Mouse (Mus musculus) liver, adult 2 months (tissue): Measurements from ENCODE around the gene Ninj1. TPM values are rescaled to one million over a fixed set of nuclear protein-coding genes. Genes with fewer than 3 reads are reported as not detected.

Experiments
- DNase-seq: peaks from one replicate; pipeline ENCODE4 v3.0.0-alpha.2; 2011; ENCODE audit warnings: low read depth, low spot score; ENCODE audit errors: extremely low read depth
- H3K27ac ChIP-seq: fragments of 200-500 bp; replicated peaks from 2 replicates; pipeline ENCODE4 v1.5.1; 2012; ENCODE audit warnings: low read depth, mild to moderate bottlenecking, control low read depth, inconsistent platforms, low read length; ENCODE audit not compliant: insufficient read depth
- H3K27me3 ChIP-seq: fragments of 200-500 bp; 2 replicates; pipeline ENCODE4 v1.6.1; 2012; ENCODE audit warnings: mild to moderate bottlenecking, moderate library complexity, low read length, inconsistent platforms; ENCODE audit not compliant: control insufficient read depth, insufficient read depth
- H3K36me3 ChIP-seq: fragments of 200-500 bp; 2 replicates; pipeline ENCODE4 v1.6.1; 2012; ENCODE audit warnings: low read length, inconsistent platforms; ENCODE audit not compliant: control insufficient read depth, insufficient read depth
- H3K4me1 ChIP-seq: fragments of 200-500 bp; 2 replicates; pipeline ENCODE4 v1.6.1; 2011; ENCODE audit warnings: low read length; ENCODE audit not compliant: control insufficient read depth, insufficient read depth
- H3K4me3 ChIP-seq: fragments of 200-500 bp; 2 replicates; pipeline ENCODE4 v1.5.1; 2011; ENCODE audit warnings: low read depth, mild to moderate bottlenecking, control low read depth, low read length, moderate library complexity; ENCODE audit not compliant: insufficient read depth
- H3K79me2 ChIP-seq: fragments of 200-500 bp; 2 replicates; pipeline ENCODE4 v1.6.1; 2012; ENCODE audit warnings: inconsistent platforms, mild to moderate bottlenecking, low read length, moderate library complexity; ENCODE audit not compliant: control insufficient read depth, insufficient read depth
- H3K9ac ChIP-seq: fragments of 200-500 bp; 2 replicates; pipeline ENCODE4 v1.6.1; 2012; ENCODE audit warnings: low read depth, mild to moderate bottlenecking, control low read depth, inconsistent platforms, low read length
- CTCF ChIP-seq: fragments of 200-500 bp; IDR thresholded peaks from 2 replicates; pipeline ENCODE4 v1.5.1; 2011; ENCODE audit warnings: low read depth, low read length, control low read depth
- POLR2A ChIP-seq: fragments of 200-500 bp; IDR thresholded peaks from 2 replicates; pipeline ENCODE4 v1.6.1; 2011; ENCODE audit warnings: low read length, control low read depth; ENCODE audit not compliant: insufficient read depth; ENCODE audit errors: extremely low read depth
- WGBS: fragments of 180-500 bp; shearing (Covaris S2); methylation state at CpG from one replicate; pipeline ENCODE4 v1.1.7; 2018; 5-methylcytosine and 5-hydroxymethylcytosine counted together
- polyA plus RNA-seq: library from polyadenylated mRNA; depleted of rRNA; stranded (reverse); fragments of >200 nt; gene quantifications from 2 replicates; pipeline ENCODE4 v1.2.3, GENCODE M21; 2012
- total RNA-seq: library from RNA; depleted of rRNA; stranded (reverse); fragments of >200 nt; gene quantifications from 2 replicates; pipeline ENCODE4 v1.2.3, GENCODE M21; 2014

The Ninj1 gene
- total and polyA plus RNA-seq, 2 experiments = 178 to 1,040 TPM

DNA sequence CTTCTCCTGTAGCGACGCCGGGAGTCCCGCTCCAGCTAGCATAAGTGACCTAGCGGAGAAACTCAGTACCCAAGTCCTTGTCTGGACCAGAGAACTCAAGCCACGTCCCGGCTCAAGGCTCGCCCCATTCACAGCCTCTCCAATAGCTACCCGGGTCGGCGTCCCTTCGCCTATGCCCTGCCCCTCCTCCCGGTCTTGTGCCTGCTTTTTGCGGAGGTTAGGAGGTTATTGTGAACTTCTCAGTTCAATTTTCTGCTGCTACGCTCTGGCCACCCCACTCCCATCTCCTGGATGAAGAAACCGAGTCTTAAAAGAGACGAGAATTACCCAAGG is 28.9 kb downstream of the Ninj1 start:
- Histone ChIP-seq H3K27me3 (no peaks in the 10 kb centered on the region), H3K9ac (peak overlapping the region; percentile 85), H3K36me3 (no peaks in the 10 kb centered on the region), H3K4me1 (peaks cover 9% of the 10 kb centered on the region), H3K27ac (peak overlapping the region; percentile 96), H3K79me2 (no peaks in the 10 kb centered on the region; the same call in 1 of the 2 replicates), H3K4me3 (peak overlapping the region; percentile 70)
- WGBS = 2% methylated on average over 17 of the region's 17 CpGs
- TF ChIP-seq CTCF (no peak), POLR2A (no peak)
- DNase-seq = no peak

DNA sequence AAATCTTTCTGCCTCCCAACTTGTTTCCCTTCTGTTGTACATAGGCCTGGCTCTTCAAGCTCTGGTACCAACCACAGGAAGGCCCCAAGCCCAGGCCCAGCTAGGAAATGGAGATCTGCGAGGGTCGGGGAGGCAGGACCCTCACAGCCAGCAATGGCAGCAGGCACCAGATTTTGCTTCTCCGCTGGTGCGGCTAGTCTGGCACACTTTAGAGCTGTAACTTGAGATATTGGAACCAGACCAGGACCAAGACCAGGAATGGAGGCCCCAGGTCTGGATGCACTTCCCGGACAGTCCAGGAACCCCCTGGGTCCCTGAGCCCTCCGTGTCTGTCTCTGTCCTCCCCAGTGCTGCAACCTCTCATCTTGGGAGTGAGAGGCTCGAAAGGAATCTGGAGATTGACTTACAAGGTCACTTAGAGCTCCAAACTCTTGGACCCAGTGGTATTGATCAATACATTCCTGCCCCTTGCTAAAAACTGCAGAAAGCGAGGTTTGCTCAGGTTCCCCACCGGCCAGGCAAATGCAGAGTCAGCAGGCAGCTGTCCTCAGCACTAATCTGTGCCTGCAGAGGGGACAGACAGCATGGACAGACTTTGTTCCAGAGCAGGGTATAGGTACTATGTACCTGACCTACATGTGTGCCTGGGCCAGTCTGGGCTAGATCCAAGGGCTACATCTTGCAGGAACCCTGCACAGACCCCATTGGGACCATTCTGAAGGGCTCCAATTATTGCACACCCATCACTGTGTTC is 29.7 kb downstream of the Ninj1 start:
- H3K4me1 ChIP-seq = peaks cover 9% of the 10 kb centered on the region
- no peaks in the 10 kb centered on the region for H3K27me3 ChIP-seq
- no peaks in the 10 kb centered on the region for H3K36me3 ChIP-seq
- no peak overlapping the region; the same call in 1 of the 2 replicates for H3K27ac ChIP-seq
- no peak for DNase-seq
- H3K9ac ChIP-seq = no peak overlapping the region
- WGBS = 85% methylated on average over 9 of the region's 9 CpGs
- TF ChIP-seq POLR2A (no peak), CTCF (no peak)
- no peak overlapping the region for H3K4me3 ChIP-seq
- H3K79me2 ChIP-seq = no peaks in the 10 kb centered on the region; the same call in 1 of the 2 replicates

DNA sequence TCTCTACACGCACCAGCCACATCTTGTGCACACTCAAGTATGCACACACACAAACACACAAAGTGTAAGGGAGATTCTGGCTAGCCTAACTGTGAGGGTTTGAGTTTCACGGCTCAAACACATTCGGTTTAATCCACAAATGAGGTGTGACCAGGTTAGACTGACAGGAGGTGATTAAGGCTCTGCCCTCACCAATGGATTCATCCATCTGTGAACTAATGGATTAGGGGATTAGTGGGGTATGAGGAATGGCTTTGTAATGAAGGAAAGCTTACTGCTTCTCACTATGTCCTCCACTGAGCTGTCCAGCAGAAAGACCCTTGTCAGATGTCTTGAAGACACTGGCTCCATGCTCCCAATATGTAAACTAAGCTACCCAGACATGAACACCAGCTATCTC is 31.4 kb downstream of the Ninj1 start:
- no peak for DNase-seq
- peaks cover 9% of the 10 kb centered on the region for H3K4me1 ChIP-seq
- H3K9ac ChIP-seq = no peak overlapping the region
- no peak overlapping the region for H3K4me3 ChIP-seq
- no peaks in the 10 kb centered on the region for H3K27me3 ChIP-seq
- TF ChIP-seq POLR2A (no peak), CTCF (no peak)
- H3K79me2 ChIP-seq = no peaks in the 10 kb centered on the region; the same call in 1 of the 2 replicates
- 92% methylated on average over 3 of the region's 3 CpGs for WGBS
- H3K36me3 ChIP-seq = no peaks in the 10 kb centered on the region
- no peak overlapping the region for H3K27ac ChIP-seq

DNA sequence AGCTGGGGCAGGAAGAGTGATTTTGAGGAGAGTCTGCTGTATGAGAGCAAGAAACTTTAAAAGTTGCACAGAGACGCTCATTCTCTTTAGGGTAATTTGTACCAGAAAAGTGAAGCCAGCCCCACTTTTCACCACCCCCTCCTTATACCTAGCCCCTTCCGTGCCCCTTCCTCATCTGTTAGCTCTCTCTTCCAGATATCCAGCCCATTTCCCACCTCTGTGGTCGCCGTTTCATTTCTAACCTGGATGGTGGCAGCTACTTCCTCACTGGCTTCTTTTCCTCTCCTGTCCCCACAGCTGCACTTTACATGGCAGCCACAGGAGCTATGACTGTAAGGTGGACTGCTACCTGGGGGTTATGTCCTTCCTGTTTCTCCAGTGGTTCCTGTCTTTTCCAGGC is 32.1 kb downstream of the Ninj1 start:
- 92% methylated on average over 4 of the region's 4 CpGs for WGBS
- Histone ChIP-seq H3K4me3 (no peak overlapping the region), H3K4me1 (peaks cover 9% of the 10 kb centered on the region), H3K79me2 (no peaks in the 10 kb centered on the region; the same call in 1 of the 2 replicates), H3K9ac (no peak overlapping the region), H3K36me3 (no peaks in the 10 kb centered on the region), H3K27me3 (no peaks in the 10 kb centered on the region), H3K27ac (no peak overlapping the region)
- TF ChIP-seq CTCF = no peak
- no peak for TF ChIP-seq POLR2A
- no peak for DNase-seq

DNA sequence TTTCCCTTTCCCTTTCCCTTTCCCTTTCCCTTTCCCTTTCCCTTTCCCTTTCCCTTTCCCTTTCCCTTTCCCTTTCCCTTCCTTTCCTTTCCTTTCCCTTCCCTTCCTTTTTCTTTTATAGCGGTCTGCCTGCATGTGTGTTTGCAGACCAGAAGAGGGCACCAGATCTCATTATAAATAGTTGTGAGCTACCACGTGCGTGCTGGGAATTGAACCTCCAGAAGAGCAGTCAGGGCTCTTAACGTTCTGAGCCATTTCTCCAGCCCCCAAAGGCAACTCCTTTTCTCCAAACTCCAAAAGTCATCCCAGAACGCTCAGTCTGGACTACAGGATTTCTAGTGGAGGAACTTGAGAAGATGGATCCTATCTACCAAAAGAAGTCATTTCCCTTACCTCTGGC is 33.6 kb downstream of the Ninj1 start:
- H3K27me3 ChIP-seq = no peaks in the 10 kb centered on the region
- H3K4me1 ChIP-seq = peaks cover 2% of the 10 kb centered on the region
- H3K9ac ChIP-seq = no peak overlapping the region
- no peak for TF ChIP-seq POLR2A
- no peak for TF ChIP-seq CTCF
- 45% methylated on average over 5 of the region's 5 CpGs for WGBS
- H3K4me3 ChIP-seq = no peak overlapping the region
- no peaks in the 10 kb centered on the region for H3K79me2 ChIP-seq
- H3K36me3 ChIP-seq = no peaks in the 10 kb centered on the region
- DNase-seq = no peak
- H3K27ac ChIP-seq = no peak overlapping the region

DNA sequence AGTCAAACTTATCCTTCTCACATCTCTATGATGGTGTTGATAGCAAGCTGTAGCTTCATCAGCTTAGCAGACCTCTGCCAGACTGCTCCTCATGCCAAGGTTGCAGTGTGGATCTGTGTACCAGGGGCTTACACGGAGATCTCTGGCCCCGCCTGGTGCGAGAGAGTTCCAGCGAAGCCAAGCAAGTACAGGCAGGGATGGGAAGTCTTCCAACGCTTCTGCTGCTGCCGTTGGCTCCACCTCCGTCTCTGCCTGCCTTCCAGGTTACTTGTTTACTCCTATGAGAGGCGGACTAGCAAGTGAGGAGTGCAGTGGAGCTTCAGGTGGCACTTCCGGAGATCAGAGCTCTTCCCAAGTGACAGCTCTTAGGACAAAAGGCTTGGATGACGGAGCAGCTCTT is 37.0 kb downstream of the Ninj1 start:
- H3K4me3 ChIP-seq = no peak overlapping the region
- H3K27ac ChIP-seq = no peak overlapping the region
- TF ChIP-seq CTCF = no peak
- DNase-seq = peak; percentile 47
- no peaks in the 10 kb centered on the region for H3K79me2 ChIP-seq
- H3K36me3 ChIP-seq = no peaks in the 10 kb centered on the region
- no peaks in the 10 kb centered on the region for H3K27me3 ChIP-seq
- 16% methylated on average over 10 of the region's 10 CpGs for WGBS
- H3K4me1 ChIP-seq = no peaks in the 10 kb centered on the region
- no peak overlapping the region for H3K9ac ChIP-seq
